Mouse (Mus musculus): ENCODE measurements at regions not wholly inside any gene's neighbourhood (a gene's known extent, or its start where the extent isn't known, plus 50 kb on each side); places are given as distances from the start of the nearest gene placed in this dataset.

GRCm38 (mm10) chr10:19167101-19167500, 151.6 kb upstream of the Tnfaip3 start:
- no peak for TF ChIP-seq CTCF (IDR thresholded peaks at IDR 0.05; ENCODE audit: borderline replicate concordance, insufficient read depth, low read length)
- TF ChIP-seq POLR2A (IDR thresholded peaks at IDR 0.05; ENCODE audit: low read depth, low read length): no peak
